Mouse (Mus musculus): Measurements from ENCODE around the gene Syt5.

The Syt5 gene

DNA sequence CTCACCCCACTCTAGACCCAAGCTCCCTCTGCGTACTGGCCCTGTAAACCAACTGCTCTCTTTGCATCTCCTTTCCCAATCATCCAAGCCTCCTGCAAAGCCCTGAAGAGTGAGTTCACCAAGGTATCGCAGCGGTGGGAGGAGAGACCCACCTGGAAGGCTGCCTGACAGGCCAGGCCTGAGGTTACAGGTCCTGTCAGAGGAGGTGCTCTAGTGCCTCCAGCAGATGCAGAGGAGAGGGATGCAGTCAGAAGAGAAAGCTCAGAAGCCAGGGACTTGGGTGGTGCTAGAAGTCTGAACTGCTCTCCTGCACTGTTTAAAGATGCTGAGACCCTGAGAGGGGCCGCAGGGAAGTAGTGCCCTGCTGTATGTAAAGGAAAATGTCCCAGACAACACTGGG is 48.3 kb downstream of the Syt5 start:
- peak; percentile 92 for DNase-seq

DNA sequence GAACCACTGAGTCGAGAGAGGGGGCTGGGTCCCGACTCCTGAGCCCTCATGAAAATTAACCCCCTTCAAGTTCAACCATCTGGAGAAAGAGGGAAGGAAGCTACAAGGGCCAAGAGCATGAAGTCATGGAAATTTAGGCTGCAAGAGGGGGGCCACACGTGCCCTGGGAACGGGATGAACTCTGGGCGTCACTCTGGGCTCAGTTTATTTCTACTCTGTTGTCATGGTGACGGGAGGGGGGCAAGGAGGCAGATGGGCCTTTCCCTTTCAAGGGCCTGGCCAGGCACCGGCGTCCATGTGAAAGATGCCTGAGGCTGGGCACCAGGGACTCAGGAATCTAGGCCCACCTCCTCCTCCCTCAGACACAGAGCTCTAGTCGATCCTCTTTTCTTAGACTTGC is 49.1 kb downstream of the Syt5 start:
- peak; percentile 99 for DNase-seq

DNA sequence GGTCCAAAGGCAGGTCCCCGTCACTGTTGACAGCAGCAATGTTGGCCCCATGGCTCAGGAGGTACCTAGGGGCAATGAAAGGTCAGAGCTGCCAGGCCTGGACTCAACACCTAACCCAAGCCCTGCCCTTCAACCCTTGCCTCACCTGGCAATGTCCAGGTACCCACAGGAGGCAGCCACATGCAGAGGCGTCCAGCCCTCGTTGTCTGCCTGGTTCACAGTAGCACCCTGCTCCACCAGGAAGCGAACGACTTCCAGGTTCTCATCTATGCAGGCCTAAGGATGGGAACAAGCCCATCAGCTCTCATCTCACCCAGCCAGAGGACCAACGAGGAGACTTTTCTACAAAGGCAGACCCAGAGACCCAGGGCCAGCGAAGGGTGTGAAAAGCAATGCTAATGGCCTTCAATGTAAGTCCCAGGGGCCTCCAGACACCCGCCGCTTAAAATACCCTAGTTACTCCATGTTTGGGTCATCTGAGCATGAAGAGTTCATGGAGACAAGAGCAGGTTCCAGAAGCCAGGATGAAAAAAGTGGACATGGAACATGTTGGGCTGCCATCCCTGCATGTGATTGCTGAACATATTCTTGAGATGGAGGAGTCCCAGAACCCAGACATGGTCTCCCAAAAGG is 50.0 kb downstream of the Syt5 start:
- peak; percentile 93 for DNase-seq

DNA sequence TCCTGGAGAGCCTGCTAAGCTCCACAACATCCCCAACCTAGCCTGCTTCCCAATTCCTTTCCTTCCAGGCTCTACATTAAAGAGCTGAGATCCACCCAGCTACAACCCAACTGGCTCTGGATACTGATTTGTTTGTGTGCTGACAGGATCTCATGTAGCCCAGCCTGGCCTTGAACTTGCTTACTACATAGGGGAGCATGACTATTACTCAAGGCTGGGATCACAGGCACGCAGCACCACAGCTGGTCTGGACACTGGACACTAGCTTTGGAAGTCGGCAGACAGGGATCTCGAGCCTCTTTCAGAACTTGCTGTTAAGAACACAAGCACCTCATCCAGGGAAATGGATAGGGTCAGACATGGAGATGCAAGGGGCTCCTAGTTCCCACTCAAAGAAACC is 50.9 kb downstream of the Syt5 start:
- no peak for DNase-seq

DNA sequence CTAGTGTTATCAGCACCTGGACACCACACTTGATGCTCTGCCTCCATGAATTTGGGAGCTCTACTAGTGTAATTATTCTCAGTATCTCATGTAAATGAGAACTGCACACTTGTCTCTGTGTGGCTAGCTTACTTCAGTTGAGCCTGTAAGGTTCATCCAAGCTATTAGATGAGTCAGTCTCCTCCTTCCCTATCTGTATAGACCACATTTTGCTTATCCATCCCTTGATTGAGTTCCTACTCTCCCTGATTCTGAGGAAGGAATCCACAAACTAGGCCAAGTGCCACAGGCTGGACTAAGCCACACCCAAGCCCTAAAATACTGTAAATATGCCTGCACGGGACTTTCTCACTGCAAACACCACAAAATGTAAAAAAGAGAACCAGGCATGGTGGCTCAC is 53.4 kb downstream of the Syt5 start:
- DNase-seq: peak; percentile 89

DNA sequence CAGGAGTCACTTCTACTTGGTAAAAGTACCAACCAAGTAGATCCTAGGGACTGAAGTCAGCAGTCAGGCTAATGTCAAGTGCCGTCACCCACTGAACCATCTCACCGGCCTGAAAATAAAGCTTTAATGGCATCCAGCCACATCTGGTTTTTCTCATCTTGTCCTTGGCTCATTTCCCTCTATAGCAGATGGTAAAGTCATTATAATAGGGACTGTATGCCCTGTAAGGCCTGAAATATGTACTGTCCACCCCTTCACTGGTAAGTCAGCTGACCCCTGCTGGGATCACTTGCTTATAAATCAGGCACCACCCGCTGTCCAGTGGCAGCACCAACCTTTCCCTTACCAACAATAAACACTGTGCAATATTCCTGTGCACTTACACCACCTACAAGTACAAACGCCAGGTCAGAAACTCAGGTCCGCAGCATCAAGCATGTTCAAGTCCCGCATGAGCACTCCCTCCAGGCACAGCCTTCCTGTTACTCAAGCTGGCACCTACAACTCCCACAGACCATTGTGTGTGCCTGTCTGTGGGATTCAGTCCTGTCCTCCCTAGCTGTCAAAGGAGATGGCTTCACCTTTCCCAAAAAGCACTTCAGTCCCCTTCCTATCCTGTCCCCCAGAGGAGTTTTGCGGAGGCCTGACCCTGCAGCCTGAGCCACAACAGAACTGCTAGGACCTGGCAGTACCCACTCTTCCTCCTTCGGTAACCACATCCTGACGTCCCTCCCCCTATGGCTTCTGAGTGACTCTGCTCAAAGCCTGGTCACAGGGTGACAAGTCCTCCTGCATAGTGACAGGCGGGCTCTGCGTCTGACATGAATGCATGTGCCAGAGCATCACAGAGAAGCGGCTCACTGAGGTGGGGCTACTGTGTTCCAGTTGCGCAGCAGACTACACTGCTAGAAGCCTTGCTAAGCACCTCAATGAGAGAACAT is 54.8 kb downstream of the Syt5 start:
- peak; percentile 96 for DNase-seq

DNA sequence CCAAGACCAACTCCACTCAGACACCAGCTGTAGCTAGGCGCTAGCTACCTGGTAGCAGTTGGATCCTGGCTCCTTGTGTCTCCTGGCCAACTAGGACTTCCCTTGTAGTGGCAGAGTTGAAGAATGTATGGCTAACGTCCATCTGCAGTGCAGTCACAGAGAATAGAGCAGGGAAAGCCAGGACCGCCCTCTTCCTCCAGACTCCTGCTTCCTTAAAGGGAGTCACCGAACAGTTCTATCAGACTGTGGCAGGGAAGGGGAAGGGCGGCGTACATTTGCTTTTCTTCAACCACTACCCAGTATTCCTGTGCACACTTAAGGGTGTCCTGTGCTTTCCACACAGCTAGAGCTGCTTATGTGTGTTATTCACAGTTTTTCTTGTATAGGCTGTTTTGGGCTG is 56.0 kb downstream of the Syt5 start:
- DNase-seq: peak; percentile 99
